ENCODE assay signal across 8 mouse cellular contexts in genomic region chr7:45742338-45742737, GRCm38 (mm10). TPM values are rescaled to one million over a fixed set of nuclear protein-coding genes. Genes with fewer than 3 reads are reported as not detected.
DNase-seq lines count a peak whose midpoint lies in the region; ATAC-seq lines count a peak whose summit lies in the region.

No protein-coding gene starts in this region.

- peak overlapping the region; percentile 10 for H3K4me3 ChIP-seq in hindbrain, embryonic 15.5 days
- H3K4me3 ChIP-seq in limb, embryonic 15.5 days = peak overlapping the region; percentile 36

- H3K27me3 ChIP-seq in hindbrain, embryonic 15.5 days = 0 out of 2 replicates have a peak, but pooled peaks cover 6% of the 10 kb centered on the region
- H3K27me3 ChIP-seq in limb, embryonic 15.5 days = no peaks in the 10 kb centered on the region

- no peaks in the 10 kb centered on the region for H3K36me3 ChIP-seq in hindbrain, embryonic 15.5 days
- no peaks in the 10 kb centered on the region for H3K36me3 ChIP-seq in limb, embryonic 15.5 days

- 39% methylated on average over 19 of the region's 19 CpGs for WGBS in hindbrain, embryonic 15.5 days
- 39% methylated on average over 19 of the region's 19 CpGs for WGBS in limb, embryonic 15.5 days

- no peaks in the 10 kb centered on the region for H3K9me3 ChIP-seq in hindbrain, embryonic 15.5 days
- H3K9me3 ChIP-seq in limb, embryonic 15.5 days = no peaks in the 10 kb centered on the region

- ATAC-seq in hindbrain, embryonic 15.5 days (ENCODE audit: low FRiP score, low read depth) = no peak
- no peak for ATAC-seq in limb, embryonic 15.5 days (ENCODE audit: insufficient number of reproducible peaks, low FRiP score, low TSS enrichment, low read depth)

- H3K9ac ChIP-seq in hindbrain, embryonic 15.5 days = no peak overlapping the region
- H3K9ac ChIP-seq in limb, embryonic 15.5 days = no peak overlapping the region

- peak overlapping the region; percentile 36 for H3K4me2 ChIP-seq in hindbrain, embryonic 15.5 days
- H3K4me2 ChIP-seq in limb, embryonic 15.5 days = peak overlapping the region; percentile 48

- H3K27ac ChIP-seq in hindbrain, embryonic 15.5 days (replicated peaks) = no peak overlapping the region
- no peak overlapping the region for H3K27ac ChIP-seq in limb, embryonic 15.5 days

- peak; percentile 40 to 43 for DNase-seq in cerebellum, adult 18-20 months
- no peak for DNase-seq in cerebellum, adult 11-12 months
- DNase-seq in 3134 (ENCODE audit: extremely low read depth, insufficient read length, low spot score) = peak; percentile 81
- peak; percentile 73 for DNase-seq in c-Kit-positive CD71-negative TER-119-negative erythroid progenitor cells, embryonic 14.5 days (ENCODE audit: low read depth)
- DNase-seq in right cerebral cortex, postnatal 14 days = peak; percentile 71
- no peak for DNase-seq in spleen, postnatal 4 days (ENCODE audit: low spot score in 2 of 2)

- no peaks in the 10 kb centered on the region for H3K4me1 ChIP-seq in hindbrain, embryonic 15.5 days (replicated peaks)
- H3K4me1 ChIP-seq in limb, embryonic 15.5 days = peaks cover 8% of the 10 kb centered on the region

RNA-seq across cellular contexts. Expression of gene Spaca4, which starts 16.7 kb away (rescaled TPM):
- not detected in 2 replicates for polyA plus RNA-seq in hindbrain, embryonic 15.5 days (2015; fragmentation: Nextera tagmentation; extraction: Ambion mirVana)
- polyA plus RNA-seq in limb, embryonic 15.5 days (2015; fragmentation: Nextera tagmentation; extraction: Ambion mirVana) = not detected in 2 replicates

RNA-seq across cellular contexts. Expression of gene Fam83e, which starts 21.3 kb away (rescaled TPM):
- polyA plus RNA-seq in hindbrain, embryonic 15.5 days (2015; fragmentation: Nextera tagmentation; extraction: Ambion mirVana) = 0.38 and 0.57 TPM in 2 replicates
- polyA plus RNA-seq in limb, embryonic 15.5 days (2015; fragmentation: Nextera tagmentation; extraction: Ambion mirVana) = 0.76 and 0.78 TPM in 2 replicates

RNA-seq across cellular contexts. Expression of gene Sphk2, which starts 24.5 kb away (rescaled TPM):
- 24.4 and 26.9 TPM in 2 replicates for polyA plus RNA-seq in hindbrain, embryonic 15.5 days (2015; fragmentation: Nextera tagmentation; extraction: Ambion mirVana)
- polyA plus RNA-seq in limb, embryonic 15.5 days (2015; fragmentation: Nextera tagmentation; extraction: Ambion mirVana) = 38.5 and 39.7 TPM in 2 replicates

RNA-seq across cellular contexts. Expression of gene Rpl18, which starts 27.1 kb away (rescaled TPM):
- 528 and 575 TPM in 2 replicates for polyA plus RNA-seq in hindbrain, embryonic 15.5 days (2015; fragmentation: Nextera tagmentation; extraction: Ambion mirVana)
- polyA plus RNA-seq in limb, embryonic 15.5 days (2015; fragmentation: Nextera tagmentation; extraction: Ambion mirVana) = 942 and 1,034 TPM in 2 replicates

RNA-seq across cellular contexts. Expression of gene Dbp, which starts 37.5 kb away (rescaled TPM):
- polyA plus RNA-seq in hindbrain, embryonic 15.5 days (2015; fragmentation: Nextera tagmentation; extraction: Ambion mirVana) = 2.9 and 4.1 TPM in 2 replicates
- 4.3 and 4.7 TPM in 2 replicates for polyA plus RNA-seq in limb, embryonic 15.5 days (2015; fragmentation: Nextera tagmentation; extraction: Ambion mirVana)

Comparison
In these comparisons a context has a peak if more than half of its experiments do, and no peak if none do; other contexts are left out.
1. DNase-seq: peak in cerebellum, adult 18-20 months (2 of 2), 3134 (single experiment), c-Kit-positive CD71-negative TER-119-negative erythroid progenitor cells, embryonic 14.5 days (single experiment) and right cerebral cortex, postnatal 14 days (single experiment); none in cerebellum, adult 11-12 months (single experiment) and spleen, postnatal 4 days (0 of 2).